Mouse (Mus musculus) myocyte (in vitro differentiated cells): ENCODE results near the gene Herc2.

ENCODE experiments used
- CEBPB ChIP-seq: IDR thresholded peaks from 2 replicates; pipeline ENCODE4 v1.6.1; 2011; ENCODE audit warnings: mild to moderate bottlenecking, moderate library complexity; ENCODE audit not compliant: poor library complexity, insufficient read depth, severe bottlenecking
- E2F4 ChIP-seq: IDR thresholded peaks from one replicate; pipeline ENCODE4 v1.6.1; 2011; ENCODE audit warnings: mild to moderate bottlenecking, control low read depth, moderate library complexity; ENCODE audit not compliant: insufficient read depth
- MAX ChIP-seq: IDR thresholded peaks from one replicate; pipeline ENCODE4 v1.6.1; 2011; ENCODE audit warnings: low read depth, mild to moderate bottlenecking, control low read depth
- POLR2A ChIP-seq: IDR thresholded peaks from one replicate; pipeline ENCODE4 v1.6.1; 2011; ENCODE audit warnings: low read depth, mild to moderate bottlenecking, control low read depth, moderate library complexity; ENCODE audit not compliant: insufficient read length
- USF1 ChIP-seq: IDR thresholded peaks from one replicate; pipeline ENCODE4 v1.6.1; 2011; ENCODE audit warnings: low read depth, mild to moderate bottlenecking, control low read depth, moderate library complexity

DNA sequence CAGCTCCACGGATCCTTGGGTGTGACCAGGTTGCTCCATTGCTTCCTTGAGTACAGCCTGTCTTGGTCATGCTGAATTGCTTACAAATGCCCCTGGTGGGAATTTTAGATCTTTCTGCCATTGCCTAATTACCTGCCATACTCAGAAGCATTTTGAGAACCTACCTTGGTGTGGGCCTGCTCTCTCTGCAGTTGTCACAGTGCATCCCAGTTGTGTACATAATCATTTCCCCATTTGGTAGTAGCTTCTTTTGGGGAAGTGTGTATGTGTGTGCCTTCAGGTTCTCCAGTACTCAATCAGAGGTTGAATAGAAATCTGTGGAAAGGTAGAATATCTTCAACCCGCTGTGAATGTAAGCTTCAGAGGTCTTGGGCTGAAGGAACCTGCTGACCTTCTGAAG is 153.3 kb downstream of the Herc2 start:
- no peak for TF ChIP-seq POLR2A
- TF ChIP-seq USF1, result no peak
- TF ChIP-seq E2F4, result no peak
- TF ChIP-seq MAX, result no peak
- no peak for TF ChIP-seq CEBPB
